Mouse (Mus musculus) G1E (cell line): ENCODE results near the gene Zbed6. TPM values are rescaled to one million over a fixed set of nuclear protein-coding genes. Genes with fewer than 3 reads are reported as not detected.
A peak's percentile ranks its signal among the peaks of the same experiment; 100 is the strongest.

ENCODE experiments used
- ATAC-seq: 2 replicates; pipeline ENCODE4 v1.8.0; 2016; ENCODE audit warnings: mild to moderate bottlenecking; ENCODE audit not compliant: insufficient number of reproducible peaks, poor library complexity, low FRiP score, severe bottlenecking; ENCODE audit errors: extremely low read depth
- DNase-seq: peaks from one replicate; pipeline ENCODE4 v3.0.0; 2012; ENCODE audit warnings: low spot score
- H3K27me3 ChIP-seq: 2 replicates; pipeline ENCODE4 v1.6.1; 2012; ENCODE audit warnings: mild to moderate bottlenecking, low read length, inconsistent platforms; ENCODE audit not compliant: insufficient read depth
- H3K36me3 ChIP-seq: replicated peaks from 2 replicates; pipeline ENCODE3; 2012; ENCODE audit warnings: mild to moderate bottlenecking, inconsistent platforms
- H3K4me1 ChIP-seq: 2 replicates; pipeline ENCODE4 v1.6.1; 2012; ENCODE audit warnings: low read depth, low read length, inconsistent platforms, mixed read lengths; ENCODE audit not compliant: insufficient read depth
- H3K4me3 ChIP-seq: 2 replicates; pipeline ENCODE4 v1.5.1; 2012; ENCODE audit warnings: low read depth, mild to moderate bottlenecking, inconsistent platforms, low read length, moderate library complexity, mixed read lengths
- H3K9me3 ChIP-seq: replicated peaks from 2 replicates; pipeline ENCODE4 v1.6.1; 2012; ENCODE audit warnings: inconsistent platforms
- CTCF ChIP-seq: IDR thresholded peaks from 2 replicates; pipeline ENCODE4 v1.5.1; 2012; ENCODE audit warnings: low read depth, low read length, inconsistent platforms, mixed read lengths
- GATA1 ChIP-seq: IDR thresholded peaks from 2 replicates; pipeline ENCODE4 v1.6.1; 2012; ENCODE audit warnings: borderline replicate concordance, low read length, inconsistent platforms, mixed read lengths
- GATA2 ChIP-seq: IDR thresholded peaks from 2 replicates; pipeline ENCODE4 v1.6.1; 2012; ENCODE audit warnings: low read depth, low read length, inconsistent platforms, borderline replicate concordance
- POLR2AphosphoS5 ChIP-seq: IDR thresholded peaks from 2 replicates; pipeline ENCODE4 v1.6.1; 2012; ENCODE audit warnings: low read depth, low read length, inconsistent platforms; ENCODE audit not compliant: insufficient replicate concordance
- TAL1 ChIP-seq: conservative IDR thresholded peaks from 2 replicates; pipeline ENCODE4 v1.6.1; 2012; ENCODE audit warnings: low read depth, low read length, inconsistent platforms, mixed read lengths
- polyA plus RNA-seq: library from polyadenylated mRNA; stranded (reverse); fragments of >175 nt; gene quantifications from 2 replicates; pipeline ENCODE4 v1.2.3, GENCODE M21; 2012
- total RNA-seq, 2 experiments: library from RNA; stranded (forward) in 1 of 2; stranded (reverse) in 1 of 2; fragments of 200-1000 nt in 1 of 2; fragments of >200 nt in 1 of 2; fragmentation: Nextera tagmentation in 1 of 2; gene quantifications; 2 replicates each; pipeline ENCODE4 v1.2.3; 2014 to 2017

Gene Zbed6
- total and polyA plus RNA-seq, 3 experiments = 26.1 to 31.5 TPM; not detected in 1

DNA sequence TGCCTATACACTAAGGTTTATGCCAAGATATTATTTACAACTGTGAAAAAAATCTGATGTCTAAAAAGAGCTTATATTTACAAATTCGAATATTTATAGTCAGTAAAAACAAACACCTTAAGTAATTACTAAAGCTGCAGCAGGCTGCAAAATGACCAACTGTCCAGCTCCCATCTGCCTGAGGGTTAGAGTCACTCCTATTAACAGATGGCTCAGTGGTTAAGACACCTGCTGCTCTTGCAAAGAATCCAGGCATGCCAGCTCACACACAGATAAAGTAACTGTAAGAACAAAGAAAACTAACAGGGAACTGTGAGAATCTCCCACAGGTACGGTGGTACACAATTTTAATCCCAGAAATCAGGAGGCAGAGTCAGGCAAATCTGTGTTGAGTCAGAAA is 35.6 kb downstream of the Zbed6 start:
- Histone ChIP-seq H3K4me3 (no peak overlapping the region), H3K36me3 (peaks cover 92% of the 10 kb centered on the region), H3K4me1 (no peaks in the 10 kb centered on the region), H3K27me3 (no peaks in the 10 kb centered on the region), H3K9me3 (no peaks in the 10 kb centered on the region)
- TF ChIP-seq CTCF (no peak), GATA2 (no peak), GATA1 (no peak), TAL1 (no peak)
- ATAC-seq = no peak
- DNase-seq = no peak

DNA sequence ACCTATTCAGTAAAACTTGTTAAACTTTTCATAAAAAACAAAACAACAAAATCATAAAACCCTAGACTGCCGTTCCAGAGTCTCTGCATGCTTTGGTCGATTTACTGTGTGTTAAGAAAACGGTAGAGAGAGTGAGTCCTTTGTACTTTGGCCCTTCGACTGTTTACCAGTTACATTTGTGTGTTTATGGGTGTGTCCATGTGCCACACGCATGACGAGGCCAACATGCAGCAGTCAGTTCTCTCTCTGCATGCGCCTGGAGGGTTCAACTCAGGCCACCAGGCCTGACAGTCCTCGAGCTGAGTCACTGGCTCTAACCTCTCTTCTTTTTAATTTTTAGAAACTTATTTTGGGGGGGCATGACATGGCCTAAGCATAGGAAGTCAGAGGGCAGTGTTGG is 42.4 kb downstream of the Zbed6 start:
- TF ChIP-seq GATA1 (no peak), GATA2 (no peak), TAL1 (no peak), CTCF (no peak), POLR2AphosphoS5 (no peak)
- Histone ChIP-seq H3K36me3 (peaks cover 46% of the 10 kb centered on the region), H3K4me1 (peaks cover 28% of the 10 kb centered on the region), H3K9me3 (no peaks in the 10 kb centered on the region), H3K4me3 (peak overlapping the region; percentile 20; the same call in 1 of the 2 replicates), H3K27me3 (no peaks in the 10 kb centered on the region)
- DNase-seq = peak; percentile 21
- peak; percentile 55 for ATAC-seq

DNA sequence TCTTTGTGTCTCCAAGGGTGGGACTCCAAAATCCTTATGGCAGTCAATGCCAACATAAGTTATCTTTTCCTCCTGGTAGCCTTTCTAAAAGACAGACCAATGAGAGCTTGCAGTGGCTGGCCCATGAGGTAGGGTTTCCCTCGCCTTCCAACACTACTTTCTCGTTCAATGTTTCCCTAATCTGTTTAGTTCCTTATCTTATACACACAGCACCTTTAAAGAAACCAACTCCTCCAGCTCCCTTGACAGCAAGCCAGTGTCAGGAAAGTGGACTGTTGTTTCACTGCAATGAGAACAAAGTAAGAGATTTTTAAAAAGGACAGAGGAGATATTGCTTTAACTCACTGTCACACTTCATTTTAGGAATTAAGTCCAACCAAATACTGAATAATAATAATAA is 42.8 kb downstream of the Zbed6 start:
- H3K9me3 ChIP-seq = no peaks in the 10 kb centered on the region

DNA sequence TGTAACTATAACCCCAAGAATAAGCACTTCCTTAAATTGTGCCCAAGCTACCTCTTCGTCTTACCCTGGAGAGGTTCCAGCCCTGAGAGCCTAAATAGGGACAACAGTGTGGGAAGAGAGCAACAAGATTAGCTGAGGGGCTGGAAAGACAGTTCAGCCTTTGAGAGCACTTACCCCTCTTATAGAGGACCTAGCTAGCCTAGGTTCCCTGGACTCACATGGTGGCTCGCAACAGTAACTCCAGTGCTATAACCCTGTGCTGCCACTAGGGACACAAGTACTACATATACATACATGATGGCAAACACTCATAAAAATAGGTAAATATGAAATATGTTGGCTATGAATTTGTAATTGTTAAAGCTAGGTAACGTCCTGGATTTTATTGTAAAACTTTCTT is 46.9 kb downstream of the Zbed6 start:
- ATAC-seq = no peak
- H3K36me3 ChIP-seq = peaks cover 13% of the 10 kb centered on the region
- no peak for TF ChIP-seq GATA2
- no peak for TF ChIP-seq POLR2AphosphoS5
- peak; percentile 79; the same call in 1 of the 2 replicates for TF ChIP-seq CTCF
- TF ChIP-seq TAL1 = no peak
- no peak for TF ChIP-seq GATA1
- no peaks in the 10 kb centered on the region for H3K9me3 ChIP-seq
- DNase-seq = no peak
- H3K4me3 ChIP-seq = no peak overlapping the region
- peaks cover 30% of the 10 kb centered on the region for H3K4me1 ChIP-seq
- no peaks in the 10 kb centered on the region for H3K27me3 ChIP-seq

More for the DNA sequence above, 42.8 kb downstream of the Zbed6 start:
- no peaks in the 10 kb centered on the region for H3K27me3 ChIP-seq
- ATAC-seq = peak; percentile 72
- no peak for TF ChIP-seq POLR2AphosphoS5
- TF ChIP-seq CTCF = no peak
- peak; percentile 52 for TF ChIP-seq TAL1
- peak; percentile 59 for DNase-seq
- peaks cover 42% of the 10 kb centered on the region for H3K36me3 ChIP-seq
- H3K4me1 ChIP-seq = peaks cover 28% of the 10 kb centered on the region
- peak overlapping the region; percentile 33; the same call in 1 of the 2 replicates for H3K4me3 ChIP-seq

DNA sequence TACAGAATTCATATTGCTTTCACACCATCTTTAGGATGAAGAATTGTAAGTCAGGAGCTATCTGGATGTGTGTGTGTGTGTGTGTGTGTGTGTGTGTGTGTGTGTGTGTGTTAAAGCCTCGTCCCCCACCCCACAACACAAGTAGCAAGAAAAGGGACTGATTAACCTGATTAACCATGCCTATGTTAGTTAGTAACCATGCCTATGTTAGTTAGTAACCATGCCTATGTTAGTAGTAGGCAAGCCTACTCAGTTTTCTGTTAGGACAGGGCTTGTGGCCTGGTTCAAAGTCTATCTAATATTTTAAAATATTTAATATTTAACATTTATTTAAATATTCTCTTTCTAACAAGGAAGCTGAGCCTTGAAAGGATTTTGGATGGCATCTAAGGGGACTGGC is 49.2 kb downstream of the Zbed6 start:
- Histone ChIP-seq H3K4me3 (no peak overlapping the region), H3K4me1 (peaks cover 28% of the 10 kb centered on the region), H3K27me3 (no peaks in the 10 kb centered on the region), H3K9me3 (no peaks in the 10 kb centered on the region), H3K36me3 (peaks cover 29% of the 10 kb centered on the region)
- ATAC-seq (no peak), DNase-seq (no peak)
- TF ChIP-seq TAL1 (no peak), POLR2AphosphoS5 (no peak), GATA2 (no peak), GATA1 (no peak), CTCF (no peak)

DNA sequence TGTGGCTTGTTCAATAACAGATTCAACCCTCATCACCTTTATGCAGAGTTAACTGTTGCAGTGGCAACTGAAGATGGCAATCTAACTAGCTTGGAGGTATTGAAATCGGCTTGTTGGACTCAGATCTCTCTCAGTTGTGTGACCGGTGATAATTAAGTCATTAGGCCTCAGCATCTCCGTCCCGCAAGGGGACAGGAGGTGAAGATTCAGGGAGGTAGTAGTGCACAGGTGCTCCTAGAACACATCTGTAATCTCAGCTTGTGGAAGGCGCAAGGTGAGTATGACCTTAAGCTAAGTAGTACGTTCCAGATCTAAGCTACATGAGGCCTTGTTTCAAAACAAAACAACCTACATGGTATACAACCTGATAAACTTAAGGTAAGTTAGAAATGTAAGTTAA is 50.1 kb downstream of the Zbed6 start:
- no peaks in the 10 kb centered on the region for H3K27me3 ChIP-seq
- DNase-seq (no peak), ATAC-seq (no peak)
- peaks cover 31% of the 10 kb centered on the region for H3K36me3 ChIP-seq
- TF ChIP-seq POLR2AphosphoS5 (no peak), TAL1 (no peak), GATA2 (no peak), GATA1 (no peak), CTCF (no peak)
- H3K4me3 ChIP-seq = peak overlapping the region; percentile 87
- peaks cover 30% of the 10 kb centered on the region for H3K4me1 ChIP-seq
- H3K9me3 ChIP-seq = no peaks in the 10 kb centered on the region

DNA sequence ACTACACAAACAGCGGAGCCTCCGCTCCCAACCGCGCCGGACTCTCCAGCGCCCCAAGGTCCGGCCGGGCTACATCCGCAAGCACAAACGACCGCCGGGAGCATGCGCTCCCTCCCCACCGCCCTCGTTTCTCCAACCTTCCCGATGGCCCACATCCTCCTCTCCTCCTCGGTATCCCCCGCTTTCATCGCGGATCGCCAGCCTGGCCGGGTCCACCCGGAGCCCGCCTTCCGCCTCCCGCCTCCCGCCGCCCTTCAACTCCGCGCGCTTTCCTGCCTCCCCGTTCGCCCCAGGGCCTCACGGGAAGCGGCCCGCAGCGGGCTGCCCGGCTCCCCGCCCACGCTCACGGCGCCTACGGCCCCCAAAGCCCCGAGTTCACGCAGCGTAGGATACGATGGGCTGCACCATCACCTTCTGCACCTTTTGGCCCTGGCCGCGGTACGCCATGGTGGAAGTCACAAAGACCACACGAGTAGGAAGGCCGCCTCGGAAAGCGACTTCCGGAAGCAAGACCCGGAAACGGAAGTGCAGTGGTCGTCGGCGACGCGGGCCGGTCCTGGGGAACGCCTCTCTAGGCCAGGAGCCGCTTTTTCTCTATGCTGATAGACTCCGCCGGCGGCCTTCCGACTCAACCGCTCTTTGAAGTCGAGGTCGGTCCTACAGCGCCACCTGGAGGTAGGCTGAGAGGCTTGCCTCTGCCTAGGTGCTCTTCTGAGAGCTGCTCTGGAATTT is 50.7 kb downstream of the Zbed6 start, which contains the start of gene Snrpe:
TSS of gene Snrpe (minus strand) at position 521 of the 732 bp plus-strand sequence.
- H3K9me3 ChIP-seq = no peaks in the 10 kb centered on the region
- peak; percentile 97 for ATAC-seq
- TF ChIP-seq CTCF (peak; percentile 89), POLR2AphosphoS5 (no peak)

More for the DNA sequence above, 50.7 kb downstream of the Zbed6 start, which contains the start of gene Snrpe:
- H3K27me3 ChIP-seq = no peaks in the 10 kb centered on the region
- DNase-seq = peak; percentile 98
- peaks cover 38% of the 10 kb centered on the region for H3K36me3 ChIP-seq
- H3K4me3 ChIP-seq = peak within 1 kb of the TSS; percentile 87
- H3K4me1 ChIP-seq = peaks cover 35% of the 10 kb centered on the region

Other genes with a start within 250 kb of the Zbed6 start
- 0.38 and 0.44 TPM in 2 replicates for gene Sox13, start 236.5 kb downstream of the Zbed6 start, total RNA-seq (2014; fragmentation: Nextera tagmentation)
- gene Sox13, start 236.5 kb downstream of the Zbed6 start, total RNA-seq (2017) = 0.06 and 0.27 TPM in 2 replicates
- 0.11 and 0.13 TPM in 2 replicates for gene Sox13, start 236.5 kb downstream of the Zbed6 start, polyA plus RNA-seq
- gene Snrpe, start 50.6 kb downstream of the Zbed6 start, total RNA-seq (2014; fragmentation: Nextera tagmentation) = 170 and 200 TPM in 2 replicates
- gene Snrpe, start 50.6 kb downstream of the Zbed6 start, total RNA-seq (2017) = 1,043 and 1,097 TPM in 2 replicates
- 25.3 and 33.5 TPM in 2 replicates for gene Snrpe, start 50.6 kb downstream of the Zbed6 start, polyA plus RNA-seq
- 62.2 and 74.9 TPM in 2 replicates for gene Gm38394, start 433 bp upstream of the Zbed6 start, total RNA-seq (2014; fragmentation: Nextera tagmentation)
- gene Gm38394, start 433 bp upstream of the Zbed6 start, total RNA-seq (2017) = 16.6 and 22.2 TPM in 2 replicates
- gene Gm38394, start 433 bp upstream of the Zbed6 start, polyA plus RNA-seq = 6.8 and 7.9 TPM in 2 replicates
- 0.39 TPM in 1 of 2 replicates, not detected in the other for gene Lax1, start 29.2 kb upstream of the Zbed6 start, total RNA-seq (2014; fragmentation: Nextera tagmentation)
- 0.16 and 0.17 TPM in 2 replicates for gene Lax1, start 29.2 kb upstream of the Zbed6 start, total RNA-seq (2017)
- not detected in 2 replicates for gene Lax1, start 29.2 kb upstream of the Zbed6 start, polyA plus RNA-seq
- 274 and 278 TPM in 2 replicates for gene Atp2b4, start 140.2 kb upstream of the Zbed6 start, total RNA-seq (2014; fragmentation: Nextera tagmentation)
- gene Atp2b4, start 140.2 kb upstream of the Zbed6 start, total RNA-seq (2017) = 32.2 and 34.0 TPM in 2 replicates
- gene Atp2b4, start 140.2 kb upstream of the Zbed6 start, polyA plus RNA-seq = 69.4 and 85.7 TPM in 2 replicates
- not detected in 2 replicates for gene Optc, start 247.1 kb upstream of the Zbed6 start, total RNA-seq (2014; fragmentation: Nextera tagmentation)
- 0.12 TPM in 1 of 2 replicates, not detected in the other for gene Optc, start 247.1 kb upstream of the Zbed6 start, total RNA-seq (2017)
- gene Optc, start 247.1 kb upstream of the Zbed6 start, polyA plus RNA-seq = not detected in 2 replicates